Mouse (Mus musculus) CD4-positive, CD25-positive, alpha-beta regulatory T cell, adult 4 months (primary cell): Measurements from ENCODE around the gene Bco1. TPM values are rescaled to one million over a fixed set of nuclear protein-coding genes. Genes with fewer than 3 reads are reported as not detected.

Experiments used
- ATAC-seq: one replicate; pipeline ENCODE4 v1.8.0; 2017
- polyA plus RNA-seq, 2 experiments: library from polyadenylated mRNA; unstranded; fragments of 100-300 nt; shearing (Covaris generic); gene quantifications; one replicate each; pipeline ENCODE4 v1.2.1; 2017

Gene Bco1
- not detected for polyA plus RNA-seq

DNA sequence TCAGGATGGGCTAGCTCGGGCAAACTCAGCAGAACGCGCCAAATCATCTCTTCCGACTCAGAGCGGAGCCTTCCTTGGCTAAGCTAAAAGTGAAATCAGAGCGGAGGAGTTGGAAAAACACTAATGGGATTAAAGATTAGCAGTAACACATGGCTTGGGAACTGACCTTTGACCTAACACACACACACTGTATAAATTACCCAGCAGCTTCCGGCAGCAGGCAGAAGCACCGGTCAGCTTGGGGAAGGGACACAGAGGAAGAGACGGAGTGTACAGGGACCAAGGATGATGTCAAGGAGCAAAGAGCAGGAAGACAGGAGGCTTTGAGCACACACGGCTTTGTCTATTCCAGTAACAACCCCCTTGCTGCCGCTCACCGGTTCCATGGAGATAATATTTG, at the start of gene Bco1:
Bco1 (plus strand) TSS at position 208 of the 400 bp plus-strand sequence.
- no peak for ATAC-seq

DNA sequence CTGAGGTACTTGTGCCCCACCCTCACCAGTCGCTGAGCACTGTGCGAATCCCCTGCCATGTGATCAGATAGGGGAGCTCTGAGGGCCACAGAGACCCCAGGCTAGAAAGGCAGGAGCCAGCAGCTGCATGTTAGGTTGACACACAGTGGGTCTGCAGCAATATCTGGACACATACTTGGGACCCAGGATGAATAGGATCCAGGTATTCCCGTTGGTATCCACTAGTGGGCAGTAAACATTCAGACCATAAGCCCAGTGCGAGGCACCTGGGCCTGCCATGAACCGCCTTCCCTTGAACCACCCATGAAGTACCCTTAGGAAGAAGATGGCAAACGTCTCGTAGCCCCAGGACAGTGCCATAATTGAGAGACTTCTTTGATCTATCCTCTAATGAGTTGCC, 46.2 kb upstream of the Bco1 start:
- no peak for ATAC-seq

GRCm38 (mm10) chr8:117050763-117051162, 44.9 kb upstream of the Bco1 start:
- no peak for ATAC-seq

DNA sequence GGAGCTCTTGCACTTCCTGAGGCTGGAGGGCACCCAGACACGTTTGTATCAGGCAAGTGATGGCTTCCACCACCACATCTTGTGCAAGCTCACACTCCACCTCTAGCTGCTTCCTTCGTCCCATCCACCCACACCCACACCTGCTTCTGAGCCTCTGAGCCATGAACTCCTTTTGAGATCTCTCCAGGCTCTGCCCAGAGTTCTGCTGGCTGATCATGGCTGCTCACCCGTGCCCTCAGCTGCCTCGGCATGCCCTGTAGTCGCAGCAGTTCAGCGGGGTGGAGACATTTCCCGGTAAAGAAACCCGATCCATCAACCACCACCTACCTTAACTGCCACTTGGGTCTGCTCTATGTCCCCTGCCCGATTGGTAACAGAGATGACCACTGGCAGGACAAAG, 44.3 kb upstream of the Bco1 start:
- ATAC-seq = no peak

DNA sequence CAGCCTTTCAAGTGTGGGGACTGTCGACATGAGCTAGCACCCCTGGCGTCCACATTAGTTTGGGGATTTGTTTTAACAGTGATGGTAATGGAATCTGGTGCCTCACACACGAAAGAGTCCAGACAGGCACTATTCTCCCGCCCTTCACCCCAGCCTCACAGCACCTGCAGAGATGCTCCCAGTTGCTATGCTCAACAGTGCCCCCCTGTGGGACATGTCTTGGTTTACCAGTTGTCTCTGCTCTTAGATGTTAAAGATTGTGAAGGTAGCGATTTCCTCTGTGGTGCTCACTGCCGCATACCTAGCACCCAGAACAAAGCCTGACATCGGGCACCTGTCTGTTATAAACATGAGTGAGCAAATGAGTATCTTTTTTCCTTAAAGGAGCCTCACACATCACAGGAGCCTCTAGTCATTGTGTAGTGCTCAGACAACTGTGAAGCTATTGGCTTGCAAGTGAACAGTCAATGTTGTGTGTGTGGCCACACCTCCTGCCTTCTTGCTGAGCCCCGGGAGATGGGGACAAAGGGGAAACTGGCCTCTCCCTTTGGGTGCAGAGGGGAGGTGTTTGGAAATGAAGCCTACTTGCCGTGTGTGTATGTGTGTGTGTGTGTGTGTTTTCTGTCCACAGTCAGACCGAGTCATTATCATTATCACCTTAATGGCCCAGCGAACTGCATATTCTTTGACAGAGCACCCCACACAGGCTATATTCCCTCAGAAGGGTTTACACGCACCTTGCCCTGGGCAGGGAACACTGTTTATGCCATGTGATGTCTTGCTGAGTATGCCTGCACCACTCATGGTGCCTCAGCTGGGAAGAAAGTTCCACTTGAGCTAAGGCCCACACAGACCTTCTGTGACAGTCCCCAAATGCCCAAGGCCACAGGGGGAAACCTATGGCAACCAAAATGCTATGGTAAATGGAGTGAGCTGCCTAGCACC, 42.2 kb upstream of the Bco1 start:
- ATAC-seq = no peak

- ATAC-seq = no peak
These were observed 41.5 kb upstream of the Bco1 start for GRCm38 (mm10) chr8:117054146-117054545.

DNA sequence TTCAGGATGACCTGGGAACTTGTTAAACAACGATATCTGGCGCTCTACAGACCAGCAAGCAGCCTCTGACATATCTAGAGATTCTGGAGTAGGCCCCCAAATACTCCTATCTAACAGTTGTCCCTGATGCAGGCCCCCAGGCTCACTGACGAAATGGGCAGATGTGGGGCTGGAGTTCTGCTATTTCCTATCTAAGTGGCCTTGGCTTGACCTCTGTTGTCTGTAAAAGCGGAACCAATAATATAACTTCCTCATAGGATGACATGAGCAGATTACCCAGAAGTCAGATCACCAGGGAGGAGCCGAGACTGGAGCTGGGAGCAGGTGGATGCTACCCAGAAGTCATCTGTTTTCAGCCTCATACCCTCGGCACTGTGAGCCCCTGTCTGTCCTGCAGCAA, 40.6 kb upstream of the Bco1 start:
- ATAC-seq = no peak

DNA sequence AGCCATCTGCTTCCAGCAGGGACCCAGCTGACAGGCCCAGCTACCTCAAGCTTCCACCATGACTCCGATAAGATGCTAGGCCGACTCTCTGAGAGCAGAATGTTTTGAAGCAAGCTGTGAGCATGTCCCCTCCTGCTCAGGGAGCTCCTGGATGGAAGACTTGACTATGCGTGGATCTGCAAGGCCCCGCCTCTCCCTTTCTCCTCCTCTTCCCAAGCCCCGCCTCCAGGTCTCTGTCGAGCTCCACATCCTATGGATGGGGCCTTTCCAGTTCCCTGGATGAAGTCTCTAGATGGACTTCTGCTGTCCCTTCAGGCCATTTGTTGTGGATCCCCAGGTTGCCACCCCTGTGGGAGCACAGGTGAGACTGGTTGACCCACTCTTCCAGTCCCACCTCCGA, 36.6 kb upstream of the Bco1 start:
- ATAC-seq = no peak

GRCm38 (mm10) chr8:117060306-117060705, 35.3 kb upstream of the Bco1 start:
- no peak for ATAC-seq

- no peak for ATAC-seq
These were observed 34.3 kb upstream of the Bco1 start for GRCm38 (mm10) chr8:117061180-117061880.

DNA sequence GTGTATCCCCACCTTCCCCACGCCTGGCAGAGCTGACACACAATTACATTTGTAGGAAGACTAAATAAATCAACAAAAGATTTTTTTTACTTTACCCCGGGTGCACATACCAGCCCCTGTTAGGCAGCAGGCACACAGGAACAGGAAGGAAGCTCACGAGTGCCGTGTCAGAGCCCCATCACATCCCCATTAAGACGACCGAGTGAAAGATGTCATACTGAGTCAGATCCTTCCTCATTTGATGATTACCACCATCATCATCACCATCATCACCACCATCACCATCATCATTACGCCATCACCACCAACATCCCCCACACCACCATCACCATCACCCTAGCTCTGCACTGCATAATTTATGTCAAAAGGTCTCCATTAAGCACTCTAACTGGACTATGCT, 28.7 kb upstream of the Bco1 start:
- ATAC-seq = no peak

DNA sequence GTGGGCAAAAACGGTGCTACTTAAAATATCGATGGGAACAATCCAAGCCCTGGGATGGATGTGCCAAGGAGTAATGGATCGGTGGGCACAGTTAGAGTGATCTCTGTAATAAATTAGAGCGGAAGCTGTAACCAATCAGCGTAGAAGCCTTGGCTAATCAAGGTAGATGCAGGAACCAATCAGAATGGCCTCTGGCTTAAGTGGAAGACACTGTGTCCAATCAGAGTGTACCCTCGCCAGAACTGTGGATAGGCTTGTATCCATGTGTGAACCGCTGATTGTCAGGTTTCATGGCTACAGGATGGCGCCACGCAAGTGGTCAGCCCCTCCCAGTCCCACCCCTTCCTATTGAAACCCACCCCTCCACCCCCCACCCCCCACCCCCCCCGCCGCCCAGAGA, 28.3 kb upstream of the Bco1 start:
- no peak for ATAC-seq

DNA sequence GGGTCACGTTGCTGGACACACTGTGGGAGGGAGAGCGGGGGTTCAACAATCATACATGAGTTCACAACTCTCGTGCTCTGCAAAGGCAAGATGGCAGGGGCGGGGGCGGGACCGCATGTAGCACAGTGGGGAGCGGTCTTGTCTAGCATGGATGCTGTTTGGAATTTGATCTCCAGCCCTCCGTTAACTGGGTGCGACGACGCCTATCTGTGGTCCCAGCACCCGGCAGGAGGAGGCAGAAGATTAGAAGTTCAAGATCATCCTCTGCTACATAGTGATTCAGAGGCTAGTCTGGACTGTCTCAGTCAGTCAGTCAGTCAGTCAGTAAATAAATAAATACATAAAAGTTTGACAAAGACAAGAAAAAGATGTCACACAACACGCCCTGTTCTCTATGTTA, 27.4 kb upstream of the Bco1 start:
- ATAC-seq = no peak

DNA sequence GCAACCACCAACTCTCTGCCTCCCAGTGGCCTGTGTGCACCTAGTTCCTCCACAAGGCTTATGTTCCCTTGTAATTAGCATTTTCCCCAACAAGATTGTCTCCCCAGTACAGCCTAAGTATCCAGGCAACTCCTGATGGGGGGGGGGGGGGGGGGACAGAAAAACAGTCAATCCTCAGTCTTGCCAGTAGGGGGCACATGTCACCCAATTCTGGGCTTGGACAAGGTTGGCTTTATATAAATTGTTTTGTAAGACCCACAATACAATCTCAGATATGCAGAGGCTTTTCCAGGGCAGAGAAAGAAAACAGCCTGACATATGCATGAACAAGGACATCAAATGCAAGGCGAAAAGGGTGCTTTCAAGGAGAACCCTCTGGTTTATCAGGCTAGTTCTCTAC, 25.9 kb upstream of the Bco1 start:
- ATAC-seq = no peak

- ATAC-seq = no peak
These were observed 21.1 kb upstream of the Bco1 start for GRCm38 (mm10) chr8:117074350-117075182.

DNA sequence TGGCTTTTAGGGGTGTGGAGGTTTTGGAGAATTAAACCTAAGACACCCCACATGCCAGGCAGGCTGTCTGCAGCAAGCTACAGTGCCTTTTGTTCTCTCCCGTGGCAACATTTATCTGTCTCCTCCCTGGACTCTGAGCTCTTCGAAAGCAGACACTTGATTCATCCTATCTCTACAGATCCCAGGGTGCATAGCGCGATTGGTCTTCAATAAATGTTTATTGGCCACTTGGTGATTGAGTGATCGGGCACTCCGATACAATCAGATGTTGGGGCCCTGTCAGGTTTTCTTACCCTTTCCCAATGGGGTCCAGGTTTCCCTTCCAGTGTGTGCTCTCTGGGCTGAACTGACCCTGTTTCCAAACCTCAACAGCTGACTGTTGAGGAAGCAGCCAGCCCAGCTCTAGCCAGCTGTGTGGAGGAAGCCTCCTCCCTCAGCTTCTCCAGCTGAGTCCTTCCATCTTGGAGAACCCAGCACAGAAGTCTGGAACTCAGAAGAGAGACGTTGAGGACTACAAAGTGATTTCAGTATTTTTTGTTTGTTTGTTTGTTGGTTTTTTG, 17.2 kb upstream of the Bco1 start:
- no peak for ATAC-seq

GRCm38 (mm10) chr8:117079652-117080051, 16.0 kb upstream of the Bco1 start:
- ATAC-seq = no peak

DNA sequence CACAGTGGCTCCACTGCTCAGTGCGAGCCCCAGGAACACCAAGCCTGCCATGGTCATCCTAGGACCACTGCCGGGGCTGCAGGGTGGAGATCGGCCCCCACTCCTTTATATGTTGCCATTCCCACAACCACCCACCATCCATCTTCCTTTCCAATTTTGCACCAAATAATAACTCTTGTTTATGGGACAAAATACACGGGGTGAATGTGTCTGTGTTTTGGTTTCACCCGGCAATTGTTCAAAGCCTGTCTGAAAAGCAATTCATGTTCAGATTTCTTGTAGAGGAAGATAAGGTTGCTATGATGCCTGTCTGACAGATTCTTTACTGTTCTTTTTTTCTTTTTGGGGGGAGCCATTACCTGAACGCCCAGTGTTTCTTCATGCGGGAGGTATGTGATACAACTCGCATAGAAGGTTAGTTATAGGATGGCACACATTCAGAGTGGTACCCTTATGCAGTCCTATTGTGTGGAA, 13.2 kb upstream of the Bco1 start, which contains the start of gene Pkd1l2:
Pkd1l2 (minus strand) TSS at position 51 of the 474 bp plus-strand sequence.
- ATAC-seq = no peak

- ATAC-seq = no peak
These were observed 12.6 kb upstream of the Bco1 start for GRCm38 (mm10) chr8:117082947-117083559.

GRCm38 (mm10) chr8:117085521-117085920, 10.1 kb upstream of the Bco1 start:
- no peak for ATAC-seq

- ATAC-seq = no peak
These were observed 8.6 kb upstream of the Bco1 start for GRCm38 (mm10) chr8:117087036-117087435.

DNA sequence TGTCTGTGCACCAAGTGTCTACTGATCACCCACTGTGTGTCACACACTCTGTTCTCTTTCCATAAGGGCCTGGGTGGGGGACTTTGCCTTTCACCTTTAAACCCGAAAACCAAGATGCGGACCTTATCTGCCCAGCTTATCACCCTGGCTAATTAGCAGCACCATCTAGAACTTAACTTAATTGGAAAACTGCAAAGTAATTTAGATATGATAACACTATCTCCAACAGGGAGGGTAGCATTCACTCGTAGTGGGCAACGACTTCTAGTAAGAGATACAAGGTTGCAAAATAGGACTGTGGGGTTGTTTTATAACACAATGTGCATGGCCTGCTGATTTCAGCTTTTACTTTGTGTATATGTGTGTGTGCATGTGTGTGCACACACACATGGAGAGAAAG, 5.9 kb upstream of the Bco1 start:
- no peak for ATAC-seq
